Mouse (Mus musculus): ENCODE measurements around the gene Mcl1. TPM values are rescaled to one million over a fixed set of nuclear protein-coding genes. Genes with fewer than 3 reads are reported as not detected.

The Mcl1 gene
- polyA plus RNA-seq, 1 experiment from 2014 or later, result 83.3 TPM

Other genes starting within 250 kb of the Mcl1 start
- gene Arnt, start 224.4 kb upstream of the Mcl1 start, polyA plus RNA-seq (2014; fragmentation: Nextera tagmentation; extraction: Ambion mirVana), result 28.7 and 29.3 TPM in 2 replicates
- 11.6 and 13.2 TPM in 2 replicates for gene Ctsk, start 159.5 kb upstream of the Mcl1 start, polyA plus RNA-seq (2014; fragmentation: Nextera tagmentation; extraction: Ambion mirVana)
- gene Ctss, start 132.0 kb upstream of the Mcl1 start, polyA plus RNA-seq (2014; fragmentation: Nextera tagmentation; extraction: Ambion mirVana), result 10.8 and 11.0 TPM in 2 replicates
- gene Hormad1, start 99.1 kb upstream of the Mcl1 start, polyA plus RNA-seq (2014; fragmentation: Nextera tagmentation; extraction: Ambion mirVana), result not detected in 2 replicates
- 41.5 and 43.0 TPM in 2 replicates for gene Golph3l, start 69.9 kb upstream of the Mcl1 start, polyA plus RNA-seq (2014; fragmentation: Nextera tagmentation; extraction: Ambion mirVana)
- gene Ensa, start 33.8 kb upstream of the Mcl1 start, polyA plus RNA-seq (2014; fragmentation: Nextera tagmentation; extraction: Ambion mirVana), result 69.7 and 79.4 TPM in 2 replicates
- gene Adamtsl4, start 29.1 kb downstream of the Mcl1 start, polyA plus RNA-seq (2014; fragmentation: Nextera tagmentation; extraction: Ambion mirVana), result 0.55 and 0.71 TPM in 2 replicates
- 5.1 and 6.1 TPM in 2 replicates for gene Ecm1, start 80.8 kb downstream of the Mcl1 start, polyA plus RNA-seq (2014; fragmentation: Nextera tagmentation; extraction: Ambion mirVana)
- 47.7 and 53.1 TPM in 2 replicates for gene Tars2, start 101.4 kb downstream of the Mcl1 start, polyA plus RNA-seq (2014; fragmentation: Nextera tagmentation; extraction: Ambion mirVana)
- gene Rprd2, start 160.1 kb downstream of the Mcl1 start, polyA plus RNA-seq (2014; fragmentation: Nextera tagmentation; extraction: Ambion mirVana), result 21.5 and 24.4 TPM in 2 replicates
- 69.4 and 70.6 TPM in 2 replicates for gene Prpf3, start 197.1 kb downstream of the Mcl1 start, polyA plus RNA-seq (2014; fragmentation: Nextera tagmentation; extraction: Ambion mirVana)
- gene Mrps21, start 212.7 kb downstream of the Mcl1 start, polyA plus RNA-seq (2014; fragmentation: Nextera tagmentation; extraction: Ambion mirVana), result 331 and 337 TPM in 2 replicates
- gene Ciart, start 223.5 kb downstream of the Mcl1 start, polyA plus RNA-seq (2014; fragmentation: Nextera tagmentation; extraction: Ambion mirVana), result 6.3 and 7.7 TPM in 2 replicates
- gene BC028528, start 233.2 kb downstream of the Mcl1 start, polyA plus RNA-seq (2014; fragmentation: Nextera tagmentation; extraction: Ambion mirVana), result 7.8 and 10.2 TPM in 2 replicates
- gene Aph1a, start 235.2 kb downstream of the Mcl1 start, polyA plus RNA-seq (2014; fragmentation: Nextera tagmentation; extraction: Ambion mirVana), result 31.8 and 33.3 TPM in 2 replicates
- gene Car14, start 245.9 kb downstream of the Mcl1 start, polyA plus RNA-seq (2014; fragmentation: Nextera tagmentation; extraction: Ambion mirVana), result 67.8 and 80.0 TPM in 2 replicates

Data from embryonic facial prominence, embryonic 11.5 days (tissue).